Mouse (Mus musculus): ENCODE data around the gene Sulf2.

GRCm38 (mm10) chr2:166121681-166122355 is 33.6 kb downstream of the Sulf2 start:
- TF ChIP-seq CTCF (IDR thresholded peaks at IDR 0.05; ENCODE audit: borderline replicate concordance, insufficient read depth, low read depth, low read length), result no peak
- TF ChIP-seq POLR2A (IDR thresholded peaks at IDR 0.05; ENCODE audit: borderline replicate concordance, insufficient read depth, low read length), result no peak
